Mouse (Mus musculus) stomach, embryonic 15.5 days (tissue): ENCODE results near the gene Mlph. TPM values are rescaled to one million over a fixed set of nuclear protein-coding genes. Genes with fewer than 3 reads are reported as not detected.

Source experiments
- ATAC-seq: fragments of 200-750 bp; cut with Nextera tagmentation; 2 replicates; pipeline ENCODE4 v1.8.0; 2017; ENCODE audit warnings: low read depth, moderate number of reproducible peaks, moderate TSS enrichment; ENCODE audit not compliant: insufficient read depth, low FRiP score
- H3K27ac ChIP-seq: fragments of 300-500 bp; sonication (generic); 2 replicates; pipeline ENCODE4 v1.5.1; 2015; ENCODE audit warnings: mild to moderate bottlenecking, inconsistent platforms
- H3K27me3 ChIP-seq: fragments of 300-500 bp; sonication (generic); replicated peaks from 2 replicates; pipeline ENCODE4 v1.6.1; 2015; ENCODE audit warnings: inconsistent platforms
- H3K36me3 ChIP-seq: fragments of 300-500 bp; sonication (generic); 2 replicates; pipeline ENCODE4 v1.6.1; 2015; ENCODE audit warnings: inconsistent platforms
- H3K4me1 ChIP-seq: fragments of 300-500 bp; sonication (generic); 2 replicates; pipeline ENCODE4 v1.6.1; 2015; ENCODE audit warnings: inconsistent platforms
- H3K4me2 ChIP-seq: fragments of 300-500 bp; sonication (generic); 2 replicates; pipeline ENCODE4 v1.6.1; 2015; ENCODE audit warnings: mild to moderate bottlenecking, inconsistent platforms
- H3K4me3 ChIP-seq: fragments of 300-500 bp; sonication (generic); replicated peaks from 2 replicates; pipeline ENCODE4 v1.5.1; 2015; ENCODE audit warnings: inconsistent platforms
- H3K9ac ChIP-seq: fragments of 300-500 bp; sonication (generic); 2 replicates; pipeline ENCODE4 v1.6.1; 2015; ENCODE audit warnings: inconsistent platforms
- H3K9me3 ChIP-seq: fragments of 300-500 bp; sonication (generic); 2 replicates; pipeline ENCODE4 v1.6.1; 2016; ENCODE audit warnings: inconsistent platforms
- WGBS: fragments of 180-500 bp; shearing (Covaris S2); methylation state at CpG from one replicate; pipeline ENCODE4 v1.1.7; 2015; 5-methylcytosine and 5-hydroxymethylcytosine counted together
- polyA plus RNA-seq: library from polyadenylated mRNA; unstranded; fragments of >200 nt; fragmentation: Nextera tagmentation; extraction: Ambion mirVana; gene quantifications from 2 replicates; pipeline ENCODE4 v1.2.1, GENCODE M21; 2015

Mlph gene
- polyA plus RNA-seq: 1.8 and 2.3 TPM in 2 replicates

- peak; percentile 57 for ATAC-seq
- H3K4me1 ChIP-seq: peaks cover 15% of the 10 kb centered on the region
- H3K36me3 ChIP-seq: no peaks in the 10 kb centered on the region
- H3K9ac ChIP-seq: no peak within 1 kb of the TSS
- H3K4me2 ChIP-seq: peak within 1 kb of the TSS; percentile 53
- H3K9me3 ChIP-seq: no peaks in the 10 kb centered on the region
- H3K4me3 ChIP-seq: peak within 1 kb of the TSS; percentile 20
- WGBS: 13% methylated on average over 18 of the region's 18 CpGs
- H3K27me3 ChIP-seq: 0 out of 2 replicates have a peak, but pooled peaks cover 9% of the 10 kb centered on the region
- 0 out of 2 replicates have a peak within 1 kb of the TSS, but pooled peaks have one; percentile 27 for H3K27ac ChIP-seq
These were observed at the start of gene Mlph for GRCm38 (mm10) chr1:90914948-90915569. Gene Mlph (plus strand): TSS chr1:90915085.

GRCm38 (mm10) chr1:90866734-90867133, 48.2 kb upstream of the Mlph start:
- WGBS: 86% methylated on average over 6 of the region's 7 CpGs
- Histone ChIP-seq H3K4me1 (no peaks in the 10 kb centered on the region), H3K9me3 (no peaks in the 10 kb centered on the region), H3K27me3 (no peaks in the 10 kb centered on the region), H3K27ac (no peak overlapping the region), H3K9ac (no peak overlapping the region), H3K4me3 (no peak overlapping the region), H3K36me3 (no peaks in the 10 kb centered on the region), H3K4me2 (no peak overlapping the region)
- no peak for ATAC-seq

- no peak overlapping the region for H3K9ac ChIP-seq
- H3K4me1 ChIP-seq: no peaks in the 10 kb centered on the region
- no peak for ATAC-seq
- no peak overlapping the region for H3K27ac ChIP-seq
- H3K9me3 ChIP-seq: no peaks in the 10 kb centered on the region
- no peaks in the 10 kb centered on the region for H3K36me3 ChIP-seq
- no peaks in the 10 kb centered on the region for H3K27me3 ChIP-seq
- H3K4me2 ChIP-seq: no peak overlapping the region
- no peak overlapping the region for H3K4me3 ChIP-seq
- WGBS: 68% methylated on average over 2 of the region's 2 CpGs
These were observed 44.3 kb upstream of the Mlph start for GRCm38 (mm10) chr1:90870581-90870980.

- no peak overlapping the region for H3K9ac ChIP-seq
- H3K36me3 ChIP-seq: no peaks in the 10 kb centered on the region
- H3K27me3 ChIP-seq: no peaks in the 10 kb centered on the region
- 89% methylated on average over 8 of the region's 8 CpGs for WGBS
- no peak overlapping the region for H3K4me3 ChIP-seq
- no peaks in the 10 kb centered on the region for H3K9me3 ChIP-seq
- H3K4me2 ChIP-seq: no peak overlapping the region
- no peak for ATAC-seq
- H3K27ac ChIP-seq: no peak overlapping the region
- no peaks in the 10 kb centered on the region for H3K4me1 ChIP-seq
These were observed 39.5 kb upstream of the Mlph start for GRCm38 (mm10) chr1:90875371-90875770.

GRCm38 (mm10) chr1:90875961-90876360, 38.9 kb upstream of the Mlph start:
- Histone ChIP-seq H3K27me3 (no peaks in the 10 kb centered on the region), H3K27ac (no peak overlapping the region), H3K4me2 (no peak overlapping the region), H3K4me3 (no peak overlapping the region), H3K9me3 (no peaks in the 10 kb centered on the region), H3K36me3 (no peaks in the 10 kb centered on the region), H3K4me1 (no peaks in the 10 kb centered on the region), H3K9ac (no peak overlapping the region)
- no peak for ATAC-seq
- WGBS: 36% methylated on average over 2 of the region's 2 CpGs

- no peaks in the 10 kb centered on the region for H3K9me3 ChIP-seq
- H3K9ac ChIP-seq: no peak overlapping the region
- H3K4me1 ChIP-seq: no peaks in the 10 kb centered on the region
- H3K36me3 ChIP-seq: no peaks in the 10 kb centered on the region
- no peaks in the 10 kb centered on the region for H3K27me3 ChIP-seq
- 63% methylated on average over 5 of the region's 5 CpGs for WGBS
- no peak for ATAC-seq
- H3K4me2 ChIP-seq: no peak overlapping the region
- H3K4me3 ChIP-seq: no peak overlapping the region
- no peak overlapping the region for H3K27ac ChIP-seq
These were observed 38.2 kb upstream of the Mlph start for GRCm38 (mm10) chr1:90876486-90877270.

DNA sequence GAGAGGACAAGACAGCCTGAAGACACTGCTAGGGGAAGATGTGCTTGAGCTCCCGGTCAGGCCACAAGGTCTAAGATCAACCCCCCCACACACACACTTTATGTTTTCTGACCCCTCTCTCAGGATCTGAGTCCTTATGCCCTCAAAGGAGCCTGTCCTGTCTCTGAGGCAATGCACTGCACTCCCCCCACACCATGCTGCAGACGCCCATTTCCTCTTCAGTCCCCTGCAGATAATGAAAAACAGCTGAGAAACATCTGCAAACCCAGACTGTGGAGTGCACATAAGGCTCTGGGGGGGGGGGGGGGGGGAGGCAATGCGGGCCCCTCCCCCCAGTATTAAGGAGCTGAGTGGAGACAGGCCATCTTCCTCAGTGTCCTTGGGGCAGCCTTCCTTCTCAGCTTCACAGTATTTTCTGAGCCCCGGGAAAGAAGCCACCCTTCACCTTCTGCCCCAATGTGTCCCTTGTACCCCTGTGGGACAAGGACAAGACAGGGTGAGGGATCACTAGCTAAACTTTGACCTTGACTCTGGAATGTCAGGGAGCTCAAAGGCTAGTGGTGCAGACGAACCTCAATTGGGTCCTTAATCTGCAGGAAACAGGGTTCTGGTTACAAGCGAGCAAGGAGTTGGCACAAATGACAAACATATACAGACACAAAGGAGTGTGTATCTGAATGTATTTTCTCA, 29.0 kb upstream of the Mlph start:
- no peaks in the 10 kb centered on the region for H3K36me3 ChIP-seq
- H3K4me2 ChIP-seq: no peak overlapping the region
- H3K4me1 ChIP-seq: 0 out of 2 replicates have a peak, but pooled peaks cover 6% of the 10 kb centered on the region
- ATAC-seq: no peak
- no peak overlapping the region for H3K9ac ChIP-seq
- H3K27ac ChIP-seq: no peak overlapping the region
- no peaks in the 10 kb centered on the region for H3K9me3 ChIP-seq
- no peaks in the 10 kb centered on the region for H3K27me3 ChIP-seq
- H3K4me3 ChIP-seq: no peak overlapping the region
- WGBS: 48% methylated on average over 6 of the region's 6 CpGs

DNA sequence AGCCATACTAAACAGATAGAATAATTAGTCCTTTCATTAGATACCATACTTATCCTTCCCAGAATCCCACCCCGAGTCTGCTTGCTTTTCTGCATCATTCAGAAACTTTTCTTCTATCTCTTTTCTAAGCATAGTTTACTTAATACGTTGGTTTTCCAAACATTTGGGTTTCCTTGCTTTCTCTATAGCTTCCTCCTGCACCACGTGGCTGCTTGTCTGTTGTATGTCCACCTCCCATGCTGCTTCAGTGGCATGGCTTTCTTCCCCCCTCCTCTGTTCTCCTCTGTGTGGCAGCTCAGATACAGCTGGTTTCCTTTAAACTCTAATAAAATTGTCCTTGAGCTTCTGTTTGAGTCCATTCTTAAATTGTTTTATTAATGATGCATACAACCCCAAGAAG, 20.4 kb upstream of the Mlph start:
- Histone ChIP-seq H3K36me3 (no peaks in the 10 kb centered on the region), H3K4me1 (peaks cover 12% of the 10 kb centered on the region; the same call in 1 of the 2 replicates), H3K27me3 (no peaks in the 10 kb centered on the region), H3K4me2 (no peak overlapping the region), H3K9me3 (no peaks in the 10 kb centered on the region), H3K9ac (no peak overlapping the region), H3K27ac (peak overlapping the region; percentile 36; the same call in 1 of the 2 replicates), H3K4me3 (no peak overlapping the region)
- no peak for ATAC-seq
- 32% methylated on average over 3 of the region's 3 CpGs for WGBS

GRCm38 (mm10) chr1:90895004-90895403, 19.9 kb upstream of the Mlph start:
- peaks cover 12% of the 10 kb centered on the region; the same call in 1 of the 2 replicates for H3K4me1 ChIP-seq
- no peak overlapping the region for H3K9ac ChIP-seq
- no peak overlapping the region for H3K4me2 ChIP-seq
- H3K27ac ChIP-seq: peak overlapping the region; percentile 36; the same call in 1 of the 2 replicates
- no peaks in the 10 kb centered on the region for H3K27me3 ChIP-seq
- WGBS: 76% methylated on average over 3 of the region's 3 CpGs
- no peak for ATAC-seq
- H3K36me3 ChIP-seq: no peaks in the 10 kb centered on the region
- no peaks in the 10 kb centered on the region for H3K9me3 ChIP-seq
- H3K4me3 ChIP-seq: no peak overlapping the region

DNA sequence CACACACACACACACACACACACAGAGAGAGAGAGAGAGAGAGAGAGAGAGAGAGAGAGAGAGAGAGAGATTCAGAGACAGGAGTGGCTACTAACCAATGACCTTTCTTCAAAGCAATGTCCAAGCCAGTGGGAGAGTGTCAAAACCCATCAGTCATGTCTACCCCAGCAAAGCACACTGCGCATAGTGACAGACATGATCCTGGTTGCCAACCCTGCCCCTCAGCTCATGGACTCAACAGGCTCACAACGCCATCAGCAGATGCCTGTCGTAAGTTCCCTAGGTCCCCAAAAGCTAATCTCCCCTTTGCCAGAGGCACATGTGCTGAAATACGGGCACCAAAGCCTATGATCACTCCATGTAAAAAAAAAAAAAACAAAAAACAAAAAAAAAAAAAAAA, 18.6 kb upstream of the Mlph start:
- no peak for ATAC-seq
- Histone ChIP-seq H3K4me3 (no peak overlapping the region), H3K27ac (peak overlapping the region; percentile 75), H3K36me3 (no peaks in the 10 kb centered on the region), H3K9ac (no peak overlapping the region), H3K4me2 (no peak overlapping the region), H3K4me1 (peaks cover 12% of the 10 kb centered on the region; the same call in 1 of the 2 replicates), H3K9me3 (no peaks in the 10 kb centered on the region), H3K27me3 (no peaks in the 10 kb centered on the region)
- 90% methylated on average over 4 of the region's 4 CpGs for WGBS

GRCm38 (mm10) chr1:90896741-90897361, 18.0 kb upstream of the Mlph start:
- Histone ChIP-seq H3K4me1 (peaks cover 12% of the 10 kb centered on the region; the same call in 1 of the 2 replicates), H3K4me3 (no peak overlapping the region), H3K9ac (no peak overlapping the region), H3K27me3 (no peaks in the 10 kb centered on the region), H3K4me2 (no peak overlapping the region), H3K9me3 (no peaks in the 10 kb centered on the region), H3K36me3 (no peaks in the 10 kb centered on the region), H3K27ac (peak overlapping the region; percentile 75)
- WGBS: 33% methylated on average over 14 of the region's 14 CpGs
- ATAC-seq: peak; percentile 96
